Mouse (Mus musculus): ENCODE data around the gene Sema5b.

The Sema5b gene

GRCm38 (mm10) chr16:35592274-35593065 lies 51.5 kb downstream of the Sema5b start:
- DNase-seq (ENCODE audit: low spot score in 2 of 2), result no peak

DNA sequence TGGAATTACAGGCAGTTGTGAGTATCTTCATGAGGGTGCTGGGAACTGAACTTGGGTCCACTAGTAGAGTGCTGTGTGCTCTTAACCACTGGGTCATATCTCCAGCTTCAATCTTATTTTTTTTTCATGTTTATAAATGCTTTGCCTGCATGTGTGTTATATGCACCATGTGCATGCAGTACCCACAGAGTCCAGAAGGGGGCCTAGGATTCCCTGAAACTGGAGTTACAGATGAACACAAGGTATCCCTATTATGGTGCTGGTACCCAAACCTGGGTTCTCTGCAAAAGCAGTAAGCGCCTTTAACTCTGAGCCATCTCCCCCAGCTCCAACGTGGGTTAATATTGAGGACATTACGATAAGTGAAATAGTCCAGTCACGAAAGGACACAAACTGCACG lies 52.5 kb downstream of the Sema5b start:
- no peak for DNase-seq (ENCODE audit: low spot score in 2 of 2)

- DNase-seq (ENCODE audit: low spot score in 2 of 2), result no peak
Observed at GRCm38 (mm10) chr16:35596241-35596640, 55.3 kb downstream of the Sema5b start.

DNA sequence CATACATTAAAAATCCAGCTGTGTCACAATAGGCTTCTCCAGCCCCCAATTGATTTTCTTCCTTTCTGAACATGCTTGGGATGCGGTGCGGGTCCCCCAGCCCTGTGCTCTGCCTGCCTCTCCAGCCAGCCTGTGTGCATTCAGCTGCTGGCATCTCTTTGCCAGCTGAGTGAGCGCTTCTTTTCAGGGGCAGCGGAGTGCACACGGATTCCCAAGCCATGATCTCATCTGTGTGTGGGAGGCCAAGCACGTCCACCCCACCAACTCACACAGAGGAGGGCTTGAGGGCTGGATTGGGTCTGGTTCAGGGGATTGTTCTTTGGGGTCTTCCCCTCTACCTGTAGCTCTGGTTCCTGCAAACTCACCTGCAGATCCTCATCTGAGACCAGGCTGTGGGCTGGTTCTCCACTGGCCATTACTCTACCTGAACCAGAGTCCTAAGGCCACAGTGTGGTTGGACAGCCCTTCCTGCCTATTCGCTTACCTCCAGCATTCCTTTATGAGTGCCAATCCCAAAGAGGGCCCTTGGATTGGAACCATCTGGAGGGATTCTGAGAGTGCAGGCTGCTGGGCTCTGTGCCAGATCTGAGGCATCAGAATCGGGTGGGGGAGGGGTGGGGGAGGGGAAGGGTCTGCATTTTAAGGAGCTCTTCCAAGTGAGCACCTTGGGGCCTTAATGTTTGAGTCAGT lies 55.9 kb downstream of the Sema5b start:
- DNase-seq (ENCODE audit: low spot score in 2 of 2), result no peak

GRCm38 (mm10) chr16:35597991-35598390 lies 57.0 kb downstream of the Sema5b start:
- no peak for DNase-seq (ENCODE audit: low spot score in 2 of 2)

DNA sequence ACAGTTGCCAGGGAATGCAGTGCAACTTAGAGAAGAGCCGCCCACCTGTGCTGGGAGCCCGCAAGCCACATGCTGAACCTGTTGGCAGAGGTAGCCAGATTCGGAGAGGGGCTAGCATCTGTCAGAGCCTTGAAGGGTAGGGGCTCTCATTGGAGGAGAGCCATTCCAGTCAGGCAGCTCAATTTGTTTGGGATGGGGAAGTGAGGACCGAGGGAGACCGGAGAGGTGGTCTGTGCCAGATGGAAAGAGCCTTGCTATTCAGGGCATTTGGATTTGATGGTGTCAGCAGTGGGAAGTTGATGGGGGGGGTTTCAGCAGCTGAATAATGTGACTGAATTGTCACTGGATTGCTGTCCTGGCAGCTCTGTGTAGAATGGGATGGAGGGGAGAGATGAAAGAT lies 57.9 kb downstream of the Sema5b start:
- no peak for DNase-seq (ENCODE audit: low spot score in 2 of 2)

- no peak for DNase-seq (ENCODE audit: low spot score in 2 of 2)
Observed at GRCm38 (mm10) chr16:35600282-35600681, 59.3 kb downstream of the Sema5b start.

- no peak for DNase-seq (ENCODE audit: low spot score in 2 of 2)
Observed at GRCm38 (mm10) chr16:35601426-35601825, 60.5 kb downstream of the Sema5b start.

- peak; percentile 63 to 68 for DNase-seq (ENCODE audit: low spot score in 2 of 2)
Observed at GRCm38 (mm10) chr16:35602529-35602928, 61.6 kb downstream of the Sema5b start.

DNA sequence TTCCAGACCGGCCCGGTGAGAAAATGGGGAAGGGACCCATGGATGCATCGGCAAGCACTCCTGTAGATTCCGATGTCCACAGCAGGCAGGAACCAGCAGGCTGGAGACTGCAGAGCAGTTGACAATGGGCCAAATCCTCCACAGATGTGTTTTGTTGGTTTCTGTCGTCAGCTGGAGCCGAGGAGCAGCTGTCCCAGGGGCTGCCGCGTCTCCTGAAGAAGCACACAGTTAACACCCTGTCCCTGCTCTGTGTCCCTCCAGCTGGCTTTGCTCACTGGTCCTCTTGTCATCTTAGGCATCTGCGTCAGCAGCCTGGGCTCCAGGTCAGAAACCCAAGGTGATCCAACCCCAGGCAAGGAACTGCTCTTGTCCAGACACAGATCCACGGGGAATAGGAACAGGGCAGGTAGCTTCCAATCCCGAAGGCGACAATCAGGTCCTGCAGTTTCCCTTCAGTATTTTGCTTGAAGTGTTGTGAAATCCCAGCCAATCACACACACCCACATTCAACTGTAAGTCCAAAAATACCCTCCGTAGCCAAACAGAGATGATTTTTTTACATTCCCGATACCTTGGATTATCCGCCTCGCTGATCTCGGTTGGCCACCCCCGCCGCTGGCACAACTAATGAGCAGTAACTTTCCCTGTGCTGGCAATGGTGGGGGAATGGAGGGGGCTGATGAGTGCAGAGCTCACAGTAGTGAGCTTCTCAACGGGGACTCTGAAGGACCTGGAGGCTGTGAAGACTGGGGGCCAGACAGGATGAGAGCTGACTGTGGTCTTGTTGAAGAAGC lies 63.0 kb downstream of the Sema5b start:
- DNase-seq (ENCODE audit: low spot score in 2 of 2), result peak; percentile 56 to 75

DNA sequence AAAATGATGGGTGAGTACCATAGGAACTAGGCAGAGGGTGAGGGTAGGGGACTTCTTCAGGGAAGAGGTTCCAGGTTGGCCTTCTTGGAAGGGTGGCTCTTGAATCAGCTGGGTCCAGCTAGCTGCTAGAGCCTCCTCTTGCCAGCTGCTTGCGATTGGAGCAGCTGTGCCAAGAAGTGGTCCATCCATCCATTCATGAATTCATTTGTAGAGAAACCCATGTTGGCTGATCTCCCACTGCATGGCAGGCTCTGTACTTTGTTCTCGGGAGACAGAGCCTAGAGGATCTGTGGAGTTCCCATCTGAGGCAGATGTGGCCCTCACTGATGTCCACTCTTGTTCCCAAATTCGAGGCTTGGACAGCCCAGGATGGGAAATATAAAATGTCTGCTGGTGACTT lies 66.3 kb downstream of the Sema5b start:
- DNase-seq (ENCODE audit: low spot score in 2 of 2), result no peak

- DNase-seq (ENCODE audit: low spot score in 2 of 2), result no peak
Observed at GRCm38 (mm10) chr16:35608244-35608643, 67.3 kb downstream of the Sema5b start.

DNA sequence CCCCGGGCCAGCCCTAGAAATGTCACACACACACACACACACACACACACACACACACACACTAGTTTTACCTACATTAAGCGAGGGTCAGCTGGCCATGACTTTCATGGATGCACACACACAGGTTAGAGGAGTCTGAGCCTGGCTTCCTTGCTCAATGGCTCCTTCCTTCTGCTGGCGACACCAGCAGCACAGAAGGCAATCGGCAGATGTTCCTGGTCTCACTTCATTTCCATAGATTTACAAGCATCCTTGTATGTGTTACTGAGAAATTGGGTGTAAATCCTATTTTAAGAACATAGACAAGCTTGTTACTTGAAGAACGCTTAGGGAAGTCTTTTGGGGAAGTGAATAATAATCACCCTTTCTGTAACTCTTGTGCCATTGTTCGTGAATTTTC lies 68.6 kb downstream of the Sema5b start:
- no peak for DNase-seq (ENCODE audit: low spot score in 2 of 2)

GRCm38 (mm10) chr16:35613851-35614804 lies 73.2 kb downstream of the Sema5b start:
- DNase-seq (ENCODE audit: low spot score in 2 of 2), result peak in 1 of 2 experiments; percentile 28

DNA sequence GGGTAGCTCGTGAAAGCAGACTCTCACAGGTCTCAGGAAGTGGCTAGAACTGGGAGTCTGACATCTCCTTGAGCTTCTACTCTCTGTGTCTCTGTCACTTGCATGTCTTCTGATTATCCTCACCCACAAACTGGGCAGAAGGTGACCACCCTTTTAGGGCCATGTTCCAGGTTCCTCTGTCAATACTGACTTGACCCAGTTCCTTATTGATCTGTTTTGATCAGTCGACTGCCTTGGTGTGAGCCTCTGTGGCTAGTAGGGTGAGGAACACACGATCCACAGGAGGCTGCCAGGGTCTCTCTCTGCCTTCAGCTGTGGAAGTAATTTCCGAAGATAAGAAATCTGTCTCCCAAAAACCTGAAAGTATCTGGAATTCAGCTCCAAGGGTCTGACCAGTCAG lies 76.8 kb downstream of the Sema5b start:
- DNase-seq (ENCODE audit: low spot score in 2 of 2), result no peak

GRCm38 (mm10) chr16:35623026-35623425 lies 82.1 kb downstream of the Sema5b start:
- peak in 1 of 2 experiments; percentile 25 for DNase-seq (ENCODE audit: low spot score in 2 of 2)

- no peak for DNase-seq (ENCODE audit: low spot score in 2 of 2)
Observed at GRCm38 (mm10) chr16:35623986-35624385, 83.0 kb downstream of the Sema5b start.

DNA sequence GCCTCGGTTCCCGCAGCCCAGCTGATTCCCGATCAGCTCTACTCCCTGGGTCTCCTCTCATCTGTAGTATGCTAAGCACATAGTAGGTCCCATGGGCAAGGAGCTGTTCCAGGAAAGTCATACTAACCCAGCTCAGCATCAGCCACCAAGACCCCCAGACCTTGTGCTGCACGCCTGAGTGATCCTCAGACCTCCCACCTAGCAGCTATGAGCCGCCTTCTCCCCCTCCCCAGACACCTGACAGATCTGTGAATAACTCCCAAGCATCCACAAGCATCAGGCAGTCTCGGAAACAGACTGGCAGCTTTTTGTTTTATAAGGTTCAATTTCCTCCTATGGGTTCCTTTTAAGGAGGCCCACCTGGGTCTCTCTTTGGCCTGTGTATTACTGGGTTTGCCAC lies 83.9 kb downstream of the Sema5b start:
- no peak for DNase-seq (ENCODE audit: low spot score in 2 of 2)

DNA sequence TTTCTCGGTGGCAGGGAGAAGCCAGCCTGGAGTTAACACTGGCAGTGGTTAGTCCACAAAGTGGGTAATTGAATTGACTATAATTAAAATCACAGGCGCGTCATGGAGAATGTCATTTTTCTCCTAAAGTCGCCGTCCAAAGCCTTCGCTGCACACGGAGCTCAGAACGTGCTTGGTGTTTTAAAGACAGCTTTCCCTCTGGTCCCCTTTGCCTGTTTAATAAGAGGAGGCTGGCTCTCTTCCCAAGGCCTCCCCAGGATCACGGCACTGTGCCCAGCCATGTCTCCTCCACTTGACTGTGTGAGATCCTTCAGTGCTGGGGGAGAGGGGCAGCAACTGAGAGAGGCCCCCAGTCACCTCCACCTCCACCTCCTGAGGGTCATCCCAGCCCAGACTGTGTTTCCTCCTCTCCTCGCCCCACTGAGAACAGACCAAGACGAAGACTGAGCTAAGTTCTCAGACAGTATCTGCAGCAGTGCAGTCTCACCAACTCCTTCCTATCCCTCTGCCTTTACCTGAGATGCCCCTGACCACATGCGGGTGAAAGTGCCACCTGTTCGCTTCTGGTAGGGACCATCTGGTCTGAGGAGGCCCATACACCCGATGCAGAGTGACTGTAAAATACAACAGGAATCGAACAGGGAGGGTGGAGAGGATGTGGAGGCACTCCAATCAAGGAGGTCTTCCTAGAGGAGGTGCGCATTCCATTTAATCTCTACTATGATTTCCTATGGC lies 84.5 kb downstream of the Sema5b start:
- DNase-seq (ENCODE audit: low spot score in 2 of 2), result no peak

- DNase-seq (ENCODE audit: low spot score in 2 of 2), result peak; percentile 81
Observed at GRCm38 (mm10) chr16:35627992-35628607, 87.2 kb downstream of the Sema5b start.

All from right cerebral cortex, adult 2 months (tissue).